Mouse (Mus musculus): ENCODE results near the gene Arf5. TPM values are rescaled to one million over a fixed set of nuclear protein-coding genes. Genes with fewer than 3 reads are reported as not detected.

Arf5 gene
- polyA plus RNA-seq, 1 experiment from 2014 or later, result 289 TPM

DNA sequence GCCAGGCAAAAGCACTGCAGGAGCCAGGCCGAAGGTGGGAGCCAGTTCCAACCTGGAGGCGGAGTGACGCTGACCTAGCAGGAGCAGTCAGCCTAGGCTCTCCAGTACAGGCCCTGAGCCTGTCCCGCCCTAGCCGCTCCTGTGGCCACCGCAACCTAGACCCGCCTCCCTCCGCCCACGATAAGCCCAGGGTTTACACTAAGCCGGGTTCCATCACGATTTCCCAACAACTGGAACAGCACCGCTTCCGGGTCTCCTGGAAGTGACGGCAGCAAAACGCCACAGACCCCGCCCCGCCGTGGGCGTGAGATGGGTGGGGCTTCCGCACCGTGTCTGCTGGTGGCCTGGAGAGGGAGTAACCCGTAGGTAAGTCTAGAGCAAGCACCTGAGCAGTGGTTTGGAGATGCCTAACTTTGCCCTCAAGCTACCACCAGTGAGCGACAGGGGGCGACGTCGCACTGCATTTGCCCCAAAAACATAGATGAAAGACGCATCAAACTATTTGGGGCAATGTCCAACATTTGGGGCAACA is 1.8 kb upstream of the Arf5 start:
- 0 out of 2 replicates have a peak overlapping the region, but pooled peaks have one; percentile 41 for H3K27ac ChIP-seq (replicated peaks; ENCODE audit: low read depth, low read length)
- no peaks in the 10 kb centered on the region; the same call in 1 of the 2 replicates for H3K36me3 ChIP-seq (replicated peaks; ENCODE audit: control insufficient read depth, insufficient read depth, low read depth, low read length)
- peak overlapping the region; percentile 86 for H3K4me3 ChIP-seq (ENCODE audit: low read depth, low read length)
- under 1% methylated on average over 24 of the region's 27 CpGs for WGBS
- peak overlapping the region; percentile 87 for H3K4me2 ChIP-seq (ENCODE audit: low read depth, low read length)
- peaks cover 7% of the 10 kb centered on the region for H3K4me1 ChIP-seq (ENCODE audit: control insufficient read depth, insufficient read depth, low read length)
- no peaks in the 10 kb centered on the region for H3K9me3 ChIP-seq (replicated peaks; ENCODE audit: control insufficient read depth, low read length)
- ATAC-seq (replicated peaks; ENCODE audit: insufficient number of reproducible peaks, low FRiP score, low TSS enrichment, low read depth) (peak; percentile 83), DNase-seq (ENCODE audit: low spot score) (peak; percentile 94)
- H3K27me3 ChIP-seq (ENCODE audit: control insufficient read depth, insufficient read depth, low read length), result no peaks in the 10 kb centered on the region
- peak overlapping the region; percentile 73 for H3K9ac ChIP-seq (replicated peaks; ENCODE audit: low read length)

DNA sequence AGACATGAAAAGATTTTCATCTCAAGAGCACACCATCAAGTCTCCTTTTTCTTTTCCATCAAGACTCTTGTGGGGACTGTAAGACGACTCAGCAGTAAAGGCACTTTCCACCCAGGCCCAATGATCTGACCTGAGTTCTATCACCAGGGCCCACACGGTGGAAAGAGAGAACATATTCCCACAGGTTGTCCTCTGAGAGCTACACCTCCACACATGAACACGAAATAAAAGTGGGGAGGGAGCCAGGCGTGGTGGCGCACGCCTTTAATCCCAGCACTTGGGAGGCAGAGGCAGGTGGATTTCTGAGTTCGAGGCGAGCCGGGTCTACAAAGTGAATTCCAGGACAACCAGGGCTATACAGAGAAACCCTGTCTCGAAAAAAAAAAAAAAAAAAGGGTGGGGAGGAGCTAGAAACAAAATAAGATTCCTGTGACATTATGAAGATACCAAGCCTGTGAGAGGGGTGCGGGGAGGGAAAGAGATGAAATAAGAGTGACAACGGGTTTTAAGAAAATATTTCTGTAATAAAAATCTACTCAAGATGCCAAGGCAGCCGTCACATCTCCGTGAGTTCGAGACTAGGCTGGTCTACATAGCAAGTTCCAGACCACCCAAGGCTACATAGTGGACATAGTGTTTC is 589 bp upstream of the Arf5 start:
- Histone ChIP-seq H3K36me3 (replicated peaks; ENCODE audit: control insufficient read depth, insufficient read depth, low read depth, low read length) (no peaks in the 10 kb centered on the region; the same call in 1 of the 2 replicates), H3K4me1 (ENCODE audit: control insufficient read depth, insufficient read depth, low read length) (peaks cover 7% of the 10 kb centered on the region), H3K9ac (replicated peaks; ENCODE audit: low read length) (no peak overlapping the region), H3K27ac (replicated peaks; ENCODE audit: low read depth, low read length) (no peak overlapping the region), H3K4me2 (ENCODE audit: low read depth, low read length) (peak overlapping the region; percentile 66; the same call in 1 of the 2 replicates), H3K9me3 (replicated peaks; ENCODE audit: control insufficient read depth, low read length) (no peaks in the 10 kb centered on the region), H3K4me3 (ENCODE audit: low read depth, low read length) (peak overlapping the region; percentile 94), H3K27me3 (ENCODE audit: control insufficient read depth, insufficient read depth, low read length) (no peaks in the 10 kb centered on the region)
- 76% methylated on average over 15 of the region's 15 CpGs for WGBS
- ATAC-seq (replicated peaks; ENCODE audit: insufficient number of reproducible peaks, low FRiP score, low TSS enrichment, low read depth), result peak; percentile 2; the same call in 1 of the 2 replicates
- DNase-seq (ENCODE audit: low spot score), result no peak

DNA sequence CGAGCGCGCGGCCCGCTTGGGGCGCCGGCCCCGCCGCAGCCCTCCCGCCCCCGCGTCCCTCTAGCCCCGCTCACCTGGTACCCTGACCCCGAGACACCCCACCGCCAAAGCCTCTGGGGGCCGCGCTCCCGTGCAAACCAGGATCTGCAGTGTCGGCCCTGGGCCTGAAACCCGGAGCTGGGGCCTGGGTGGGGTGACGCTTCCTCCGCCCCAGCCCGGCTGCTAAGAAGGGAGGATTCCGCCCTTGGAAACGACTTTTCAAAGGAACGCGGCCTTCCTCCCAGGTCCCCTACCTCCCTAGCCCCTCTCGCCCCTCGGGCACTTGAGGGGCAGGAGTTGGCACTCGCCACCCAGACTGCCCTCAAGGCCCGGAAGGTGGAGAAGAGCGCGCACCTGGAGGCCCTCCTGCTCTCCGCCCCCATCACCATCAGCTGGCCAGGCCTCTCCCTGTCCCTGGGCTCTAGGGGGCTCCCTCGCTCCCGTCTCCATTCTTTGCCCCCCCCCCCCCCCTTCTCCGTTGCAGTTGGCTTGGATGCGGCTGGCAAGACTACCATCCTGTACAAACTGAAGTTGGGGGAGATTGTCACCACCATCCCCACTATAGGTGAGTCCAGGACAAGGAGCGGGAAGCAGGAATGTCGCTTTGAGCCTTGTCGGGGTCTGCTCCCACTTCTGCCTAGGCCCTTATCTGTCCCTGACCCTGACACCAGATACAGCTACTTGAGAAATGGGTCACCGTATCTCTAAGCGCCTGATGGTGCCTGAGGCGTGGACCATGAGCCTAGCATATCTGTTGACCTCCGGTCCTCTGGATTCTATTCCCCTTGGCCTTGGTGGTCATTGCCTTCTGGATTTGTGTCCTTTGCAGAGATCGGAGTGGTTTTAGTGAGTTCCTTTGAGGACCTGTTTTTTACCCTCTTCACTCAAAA is 671 bp downstream of the Arf5 start:
- H3K36me3 ChIP-seq (replicated peaks; ENCODE audit: control insufficient read depth, insufficient read depth, low read depth, low read length), result no peaks in the 10 kb centered on the region; the same call in 1 of the 2 replicates
- H3K4me2 ChIP-seq (ENCODE audit: low read depth, low read length), result peak overlapping the region; percentile 66
- H3K27ac ChIP-seq (replicated peaks; ENCODE audit: low read depth, low read length), result peak overlapping the region; percentile 65
- WGBS, result 11% methylated on average over 30 of the region's 46 CpGs
- no peaks in the 10 kb centered on the region for H3K9me3 ChIP-seq (replicated peaks; ENCODE audit: control insufficient read depth, low read length)
- ATAC-seq (replicated peaks; ENCODE audit: insufficient number of reproducible peaks, low FRiP score, low TSS enrichment, low read depth) (peak; percentile 32), DNase-seq (ENCODE audit: low spot score) (peak; percentile 51)
- no peaks in the 10 kb centered on the region for H3K27me3 ChIP-seq (ENCODE audit: control insufficient read depth, insufficient read depth, low read length)
- peak overlapping the region; percentile 97 for H3K9ac ChIP-seq (replicated peaks; ENCODE audit: low read length)
- peak overlapping the region; percentile 94 for H3K4me3 ChIP-seq (ENCODE audit: low read depth, low read length)
- H3K4me1 ChIP-seq (ENCODE audit: control insufficient read depth, insufficient read depth, low read length), result peaks cover 7% of the 10 kb centered on the region

DNA sequence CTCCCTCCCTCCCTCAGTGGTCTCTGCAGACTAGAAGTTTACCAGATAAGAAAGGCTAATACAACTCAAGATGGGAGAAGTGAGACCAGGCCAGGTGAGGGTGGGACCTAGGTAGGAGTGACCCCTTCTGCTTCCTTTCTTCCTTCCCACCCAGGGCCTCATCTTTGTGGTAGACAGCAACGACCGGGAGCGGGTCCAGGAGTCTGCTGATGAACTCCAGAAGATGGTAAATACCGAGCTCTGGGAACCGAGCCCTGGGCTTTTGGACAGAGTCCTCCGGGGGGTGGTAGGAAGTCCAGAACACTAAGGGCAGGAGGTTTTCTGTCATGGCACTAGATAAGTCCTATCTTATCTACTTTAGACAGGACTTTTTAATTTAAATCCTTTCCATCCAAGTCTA is 1.7 kb downstream of the Arf5 start:
- Histone ChIP-seq H3K36me3 (replicated peaks; ENCODE audit: control insufficient read depth, insufficient read depth, low read depth, low read length) (no peaks in the 10 kb centered on the region; the same call in 1 of the 2 replicates), H3K4me2 (ENCODE audit: low read depth, low read length) (no peak overlapping the region), H3K9ac (replicated peaks; ENCODE audit: low read length) (no peak overlapping the region), H3K27me3 (ENCODE audit: control insufficient read depth, insufficient read depth, low read length) (no peaks in the 10 kb centered on the region), H3K4me1 (ENCODE audit: control insufficient read depth, insufficient read depth, low read length) (peaks cover 7% of the 10 kb centered on the region), H3K9me3 (replicated peaks; ENCODE audit: control insufficient read depth, low read length) (no peaks in the 10 kb centered on the region), H3K4me3 (ENCODE audit: low read depth, low read length) (no peak overlapping the region), H3K27ac (replicated peaks; ENCODE audit: low read depth, low read length) (no peak overlapping the region)
- ATAC-seq (replicated peaks; ENCODE audit: insufficient number of reproducible peaks, low FRiP score, low TSS enrichment, low read depth) (no peak), DNase-seq (ENCODE audit: low spot score) (no peak)
- 96% methylated on average over 6 of the region's 6 CpGs for WGBS

DNA sequence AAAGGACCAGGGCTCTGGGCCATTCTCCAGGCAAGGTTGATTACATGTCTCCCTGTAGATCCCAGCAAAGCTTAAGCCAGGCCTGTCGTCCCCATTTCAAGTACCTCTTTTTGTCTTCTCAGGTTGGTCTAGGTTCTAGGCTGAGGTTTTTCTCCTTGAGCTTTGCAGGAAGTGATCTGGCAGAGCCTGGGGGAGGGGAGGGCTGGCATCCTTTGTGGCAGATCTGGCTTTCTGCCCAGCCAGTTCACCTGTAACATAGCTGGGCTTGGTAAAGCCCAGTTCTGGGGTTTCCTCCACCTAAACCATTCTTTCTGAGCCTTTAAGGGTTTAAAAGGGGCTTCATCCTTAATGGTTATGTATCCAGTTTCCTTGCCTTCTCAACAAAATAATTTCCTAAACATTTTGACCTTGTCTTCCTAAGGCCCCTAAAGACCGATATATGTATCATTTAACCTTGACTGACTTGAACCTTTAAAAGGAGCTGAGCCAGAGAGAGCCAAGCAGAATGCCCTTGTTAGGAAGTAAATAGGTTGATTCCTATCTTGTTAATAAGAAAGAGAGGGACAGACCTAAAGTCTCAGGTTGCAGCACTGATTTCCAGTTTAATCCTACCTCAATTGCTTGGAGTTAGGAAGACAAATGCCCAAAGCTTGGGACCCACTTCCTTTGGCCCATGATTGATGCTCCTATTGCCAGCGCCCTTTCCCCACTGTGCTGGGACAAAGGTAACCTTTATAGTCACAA is 3.9 kb downstream of the Arf5 start, which contains the start of gene Fscn3:
Gene Fscn3 (plus strand): TSS at position 694 of the 744 bp plus-strand sequence.
- ATAC-seq (replicated peaks; ENCODE audit: insufficient number of reproducible peaks, low FRiP score, low TSS enrichment, low read depth), result no peak
- no peaks in the 10 kb centered on the region for H3K27me3 ChIP-seq (ENCODE audit: control insufficient read depth, insufficient read depth, low read length)
- DNase-seq (ENCODE audit: low spot score), result no peak
- H3K27ac ChIP-seq (replicated peaks; ENCODE audit: low read depth, low read length), result no peak within 1 kb of the TSS
- H3K36me3 ChIP-seq (replicated peaks; ENCODE audit: control insufficient read depth, insufficient read depth, low read depth, low read length), result no peaks in the 10 kb centered on the region; the same call in 1 of the 2 replicates
- H3K9me3 ChIP-seq (replicated peaks; ENCODE audit: control insufficient read depth, low read length), result no peaks in the 10 kb centered on the region
- H3K9ac ChIP-seq (replicated peaks; ENCODE audit: low read length), result no peak within 1 kb of the TSS
- 76% methylated on average over 3 of the region's 3 CpGs for WGBS
- no peaks in the 10 kb centered on the region for H3K4me1 ChIP-seq (ENCODE audit: control insufficient read depth, insufficient read depth, low read length)
- no peak within 1 kb of the TSS for H3K4me3 ChIP-seq (ENCODE audit: low read depth, low read length)
- no peak within 1 kb of the TSS for H3K4me2 ChIP-seq (ENCODE audit: low read depth, low read length)

DNA sequence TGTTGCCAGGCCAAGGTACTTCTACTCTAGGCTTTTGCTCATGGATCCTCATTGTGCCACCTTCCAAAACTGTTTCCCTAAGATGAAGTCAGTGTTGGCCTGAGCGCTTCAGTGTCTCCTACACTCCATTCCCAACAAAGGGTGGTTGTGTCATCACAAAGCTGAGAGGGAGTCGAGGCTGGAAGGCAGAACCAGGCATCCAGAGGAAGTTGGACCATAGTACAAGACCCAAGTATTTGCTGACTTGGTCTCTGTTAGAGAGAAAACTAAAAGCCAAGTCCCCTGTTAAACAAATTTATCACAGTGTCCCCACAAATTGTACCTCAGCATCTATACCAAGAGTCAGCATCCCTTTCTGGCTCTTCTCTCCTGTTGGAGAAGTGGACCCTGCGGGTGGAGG is 4.9 kb downstream of the Arf5 start, which contains the start of gene Gcc1:
Gene Gcc1 (minus strand): TSS at position 101 of the 400 bp plus-strand sequence.
- Histone ChIP-seq H3K4me2 (ENCODE audit: low read depth, low read length) (no peak within 1 kb of the TSS), H3K4me1 (ENCODE audit: control insufficient read depth, insufficient read depth, low read length) (no peaks in the 10 kb centered on the region), H3K9me3 (replicated peaks; ENCODE audit: control insufficient read depth, low read length) (no peaks in the 10 kb centered on the region), H3K36me3 (replicated peaks; ENCODE audit: control insufficient read depth, insufficient read depth, low read depth, low read length) (no peaks in the 10 kb centered on the region; the same call in 1 of the 2 replicates), H3K27ac (replicated peaks; ENCODE audit: low read depth, low read length) (no peak within 1 kb of the TSS), H3K27me3 (ENCODE audit: control insufficient read depth, insufficient read depth, low read length) (no peaks in the 10 kb centered on the region), H3K4me3 (ENCODE audit: low read depth, low read length) (no peak within 1 kb of the TSS), H3K9ac (replicated peaks; ENCODE audit: low read length) (no peak within 1 kb of the TSS)
- DNase-seq (ENCODE audit: low spot score), result no peak
- 87% methylated on average over 3 of the region's 3 CpGs for WGBS
- no peak for ATAC-seq (replicated peaks; ENCODE audit: insufficient number of reproducible peaks, low FRiP score, low TSS enrichment, low read depth)

DNA sequence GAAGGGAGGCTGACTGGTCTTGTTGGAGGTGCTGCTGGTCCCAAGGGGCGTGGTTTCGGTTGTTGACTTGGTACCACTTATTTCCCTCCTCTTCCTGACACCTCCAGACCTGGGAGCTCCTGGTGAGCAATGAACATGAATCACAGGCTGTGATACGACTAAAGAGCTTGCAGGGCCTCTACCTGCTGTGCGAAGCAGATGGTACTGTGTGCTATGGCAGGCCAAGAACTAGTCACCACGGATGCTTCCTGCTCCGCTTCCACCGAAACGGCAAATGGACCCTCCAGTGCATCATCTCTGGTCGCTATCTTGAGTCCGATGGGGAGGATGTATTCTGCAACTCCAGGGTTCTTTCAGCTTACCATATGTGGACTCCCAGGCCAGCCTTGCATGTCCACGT is 6.5 kb downstream of the Arf5 start:
- no peak overlapping the region for H3K4me2 ChIP-seq (ENCODE audit: low read depth, low read length)
- ATAC-seq (replicated peaks; ENCODE audit: insufficient number of reproducible peaks, low FRiP score, low TSS enrichment, low read depth), result no peak

More for the DNA sequence above, 6.5 kb downstream of the Arf5 start:
- Histone ChIP-seq H3K4me3 (ENCODE audit: low read depth, low read length) (no peak overlapping the region), H3K27ac (replicated peaks; ENCODE audit: low read depth, low read length) (no peak overlapping the region), H3K27me3 (ENCODE audit: control insufficient read depth, insufficient read depth, low read length) (no peaks in the 10 kb centered on the region), H3K9ac (replicated peaks; ENCODE audit: low read length) (no peak overlapping the region), H3K9me3 (replicated peaks; ENCODE audit: control insufficient read depth, low read length) (no peaks in the 10 kb centered on the region), H3K4me1 (ENCODE audit: control insufficient read depth, insufficient read depth, low read length) (no peaks in the 10 kb centered on the region), H3K36me3 (replicated peaks; ENCODE audit: control insufficient read depth, insufficient read depth, low read depth, low read length) (no peaks in the 10 kb centered on the region; the same call in 1 of the 2 replicates)
- WGBS, result 90% methylated on average over 11 of the region's 11 CpGs
- DNase-seq (ENCODE audit: low spot score), result no peak
